Mouse (Mus musculus) lung, postnatal 0 days (tissue): Measurements from ENCODE around the gene Abcc4.

ENCODE experiments used
- CTCF ChIP-seq: IDR thresholded peaks from 2 replicates; pipeline ENCODE4 v1.5.1; 2016; ENCODE audit warnings: antibody characterized with exemption, mild to moderate bottlenecking
- EP300 ChIP-seq: IDR thresholded peaks from 2 replicates; pipeline ENCODE4 v1.6.1; 2016; ENCODE audit warnings: antibody characterized with exemption, mild to moderate bottlenecking, control low read depth

- TF ChIP-seq CTCF (no peak), EP300 (no peak)
These were observed 223.7 kb downstream of the Abcc4 start for GRCm38 (mm10) chr14:118482320-118482719.
